Mouse (Mus musculus) ovary, adult 18-20 months (tissue): ENCODE results near the gene March11.

ENCODE experiments used
- DNase-seq: peaks from one replicate; pipeline ENCODE4 v3.0.0; 2022; ENCODE audit warnings: low spot score, mixed read lengths

March11 gene

GRCm38 (mm10) chr15:26308629-26309230, at the start of gene March11:
Gene March11 (plus strand): TSS chr15:26309048.
- DNase-seq, result no peak

GRCm38 (mm10) chr15:26262336-26262735, 46.5 kb upstream of the March11 start:
- DNase-seq, result no peak

- DNase-seq, result no peak
Observed at GRCm38 (mm10) chr15:26269596-26269995, 39.3 kb upstream of the March11 start.

- no peak for DNase-seq
Observed at GRCm38 (mm10) chr15:26276035-26276511, 32.8 kb upstream of the March11 start.

GRCm38 (mm10) chr15:26276608-26277007, 32.2 kb upstream of the March11 start:
- DNase-seq, result no peak

GRCm38 (mm10) chr15:26291871-26292270, 17.0 kb upstream of the March11 start:
- no peak for DNase-seq

- DNase-seq, result no peak
Observed at GRCm38 (mm10) chr15:26292811-26293210, 16.0 kb upstream of the March11 start.

GRCm38 (mm10) chr15:26293215-26293614, 15.6 kb upstream of the March11 start:
- no peak for DNase-seq

- DNase-seq, result no peak
Observed at GRCm38 (mm10) chr15:26298668-26299067, 10.2 kb upstream of the March11 start.

- no peak for DNase-seq
Observed at GRCm38 (mm10) chr15:26309291-26309931, 563 bp downstream of the March11 start.

GRCm38 (mm10) chr15:26319866-26320265, 11.0 kb downstream of the March11 start:
- no peak for DNase-seq

GRCm38 (mm10) chr15:26320402-26320801, 11.6 kb downstream of the March11 start:
- DNase-seq, result no peak

- DNase-seq, result no peak
Observed at GRCm38 (mm10) chr15:26322804-26323203, 14.0 kb downstream of the March11 start.

GRCm38 (mm10) chr15:26327157-26327556, 18.3 kb downstream of the March11 start:
- DNase-seq, result no peak

- no peak for DNase-seq
Observed at GRCm38 (mm10) chr15:26335791-26336190, 26.9 kb downstream of the March11 start.

GRCm38 (mm10) chr15:26337775-26338174, 28.9 kb downstream of the March11 start:
- no peak for DNase-seq

- no peak for DNase-seq
Observed at GRCm38 (mm10) chr15:26338343-26338742, 29.5 kb downstream of the March11 start.

- DNase-seq, result no peak
Observed at GRCm38 (mm10) chr15:26340490-26340889, 31.6 kb downstream of the March11 start.

- DNase-seq, result no peak
Observed at GRCm38 (mm10) chr15:26340966-26341365, 32.1 kb downstream of the March11 start.

- no peak for DNase-seq
Observed at GRCm38 (mm10) chr15:26344329-26344728, 35.5 kb downstream of the March11 start.

GRCm38 (mm10) chr15:26353656-26354055, 44.8 kb downstream of the March11 start:
- DNase-seq, result no peak

GRCm38 (mm10) chr15:26365344-26365743, 56.5 kb downstream of the March11 start:
- no peak for DNase-seq

GRCm38 (mm10) chr15:26366511-26366910, 57.7 kb downstream of the March11 start:
- DNase-seq, result no peak

- no peak for DNase-seq
Observed at GRCm38 (mm10) chr15:26373759-26374158, 64.9 kb downstream of the March11 start.
